Comparison of ENCODE assay signal across 8 mouse cellular contexts in the genomic region with DNA sequence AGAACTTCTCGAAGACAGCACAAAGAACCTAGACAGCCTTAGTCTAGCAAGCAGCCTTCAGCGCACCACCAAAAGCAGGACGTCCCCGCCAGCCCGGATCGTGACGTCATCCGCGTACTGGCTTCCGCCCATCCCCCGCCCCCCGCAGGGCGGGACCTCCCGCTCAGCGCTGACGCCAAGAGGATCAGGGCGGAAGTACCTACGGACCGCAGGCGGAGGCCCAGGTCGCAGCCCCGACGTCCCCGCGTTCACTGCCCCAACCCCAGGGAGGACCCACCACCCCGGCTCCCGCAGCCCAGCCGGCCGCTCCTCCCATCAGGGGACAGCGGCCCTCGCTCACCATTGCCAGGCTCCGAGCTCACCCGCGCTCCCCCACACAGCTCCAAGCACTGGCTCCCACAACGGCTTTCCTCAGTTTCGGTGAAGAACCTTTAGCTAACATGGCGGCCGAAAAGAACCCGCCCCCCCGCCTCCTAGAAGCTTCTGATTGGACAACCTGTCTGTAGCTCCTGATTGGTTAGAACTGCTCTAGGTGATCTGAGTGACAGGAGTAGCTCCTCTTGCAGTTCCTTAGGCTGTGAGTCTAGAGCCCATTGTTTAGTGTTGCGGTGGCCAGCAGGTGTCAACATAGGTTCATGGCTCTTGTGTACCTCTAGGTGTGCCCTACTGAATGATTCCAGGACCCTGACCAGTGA. TPM values are rescaled to one million over a fixed set of nuclear protein-coding genes. Genes with fewer than 3 reads are reported as not detected.
DNase-seq lines count a peak whose midpoint lies in the region; ATAC-seq lines count a peak whose summit lies in the region.

A gene (minus strand): TSS at position 454 of the 695 bp plus-strand sequence.

- H3K79me2 ChIP-seq in macrophage (ENCODE audit: inconsistent target), result peaks cover 47% of the 10 kb centered on the region

- H3K9me3 ChIP-seq in hindbrain, embryonic 16.5 days (ENCODE audit: control insufficient read depth, low read length), result no peaks in the 10 kb centered on the region

- no peaks in the 10 kb centered on the region for H3K27me3 ChIP-seq in hindbrain, embryonic 16.5 days (replicated peaks; ENCODE audit: control insufficient read depth, insufficient read depth, low read length)

- H3K9ac ChIP-seq in hindbrain, embryonic 16.5 days (ENCODE audit: low read depth, low read length), result peak within 1 kb of the TSS; percentile 97

- peak; percentile 99 for ATAC-seq in hindbrain, embryonic 16.5 days

- H3K4me2 ChIP-seq in hindbrain, embryonic 16.5 days (ENCODE audit: low read length), result peak within 1 kb of the TSS; percentile 61

- H3K27ac ChIP-seq in hindbrain, embryonic 16.5 days (ENCODE audit: low read depth, low read length), result peak within 1 kb of the TSS; percentile 100
- H3K27ac ChIP-seq in macrophage, result peak within 1 kb of the TSS; percentile 47

- WGBS in hindbrain, embryonic 16.5 days, result under 1% methylated on average over 41 of the region's 41 CpGs
- under 1% methylated on average over 38 of the region's 41 CpGs for WGBS in macrophage (ENCODE audit: missing documents)

- no peaks in the 10 kb centered on the region for H3K36me3 ChIP-seq in hindbrain, embryonic 16.5 days (ENCODE audit: control insufficient read depth, insufficient read depth, low read length)
- H3K36me3 ChIP-seq in macrophage (ENCODE audit: inconsistent target), result no peaks in the 10 kb centered on the region

- peak; percentile 98 for DNase-seq in WW6 (ENCODE audit: low read depth, low spot score)
- peak; percentile 98 to 99 for DNase-seq in cerebellum, postnatal 4 days (ENCODE audit: low spot score in 2 of 2)
- DNase-seq in gastrocnemius, adult 18-20 months (ENCODE audit: low spot score), result peak; percentile 99
- peak; percentile 99 for DNase-seq in left cerebral cortex, adult 18-20 months (ENCODE audit: low spot score in 2 of 2)
- peak; percentile 99 for DNase-seq in right cerebral cortex, adult 18-20 months
- DNase-seq in urinary bladder, postnatal 10 days (ENCODE audit: low spot score), result peak; percentile 95

- peaks cover 9% of the 10 kb centered on the region; the same call in 1 of the 2 replicates for H3K4me1 ChIP-seq in hindbrain, embryonic 16.5 days (ENCODE audit: control insufficient read depth, insufficient read depth, low read depth, low read length)

- H3K4me3 ChIP-seq in hindbrain, embryonic 16.5 days (ENCODE audit: low read length), result peak within 1 kb of the TSS; percentile 88
- H3K4me3 ChIP-seq in macrophage (ENCODE audit: inconsistent target), result peak within 1 kb of the TSS; percentile 44

RNA-seq across cellular contexts. Expression of the gene that starts here (rescaled TPM):
- 1 to 10 TPM; 5.0 to 6.1 TPM for total RNA-seq in gastrocnemius, adult 18-20 months (2021)
- polyA plus RNA-seq in hindbrain, embryonic 16.5 days (2015; fragmentation: Nextera tagmentation; extraction: Ambion mirVana), result 33.4 and 33.5 TPM in 2 replicates
- total RNA-seq in left cerebral cortex, adult 18-20 months (2021), result 10 to 100 TPM; 19.2 to 19.6 TPM
- 10 to 100 TPM; 23.4 to 59.3 (median 35.5) TPM for total RNA-seq in macrophage (2018; cell fraction: chromatin; rRNA removed)
- 10 to 100 TPM in 11 of 26 experiments, 1 to 10 TPM in 15; 7.5 to 12.2 (median 9.6) TPM for total RNA-seq in macrophage (2018; cell fraction: cytosol; rRNA removed)
- 10 to 100 TPM; 11.8 to 31.4 (median 23.6) TPM for total RNA-seq in macrophage (2018; cell fraction: nucleus; rRNA removed)
- 7.1 to 10.8 TPM (median 8.6 TPM) in 3 replicates for polyA plus RNA-seq in macrophage (2018)

Comparison
In these comparisons a context has a peak if more than half of its experiments do, and no peak if none do; other contexts are left out.
1. Peak in every context shown above with its lines: DNase-seq, ATAC-seq, H3K4me3 ChIP-seq and H3K27ac ChIP-seq.